Mouse (Mus musculus): Measurements from ENCODE around the gene Pard3.

The Pard3 gene

DNA sequence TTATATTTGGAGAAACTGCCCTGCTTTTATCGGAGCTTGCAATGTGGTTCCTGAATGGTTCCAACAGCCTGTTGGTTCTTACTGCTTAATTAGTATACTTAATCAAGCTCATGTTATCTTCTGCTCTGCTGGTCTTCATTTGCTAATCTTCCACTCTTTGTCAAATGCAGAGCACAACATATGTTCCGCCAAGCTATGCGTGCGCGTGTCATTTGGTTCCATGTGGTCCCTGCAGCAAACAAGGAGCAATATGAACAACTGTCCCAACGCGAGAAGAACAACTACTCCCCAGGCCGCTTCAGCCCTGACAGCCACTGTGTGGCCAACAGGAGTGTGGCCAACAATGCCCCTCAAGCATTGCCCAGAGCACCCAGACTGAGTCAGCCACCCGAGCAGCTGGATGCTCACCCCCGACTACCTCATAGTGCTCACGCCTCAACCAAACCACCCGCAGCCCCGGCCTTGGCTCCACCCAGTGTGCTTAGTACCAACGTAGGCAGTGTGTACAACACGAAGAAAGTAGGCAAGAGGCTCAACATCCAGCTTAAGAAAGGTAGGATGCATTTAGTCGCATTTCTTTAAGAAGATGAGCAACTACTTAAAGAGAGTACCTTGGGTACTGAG, 307.7 kb downstream of the Pard3 start:
- DNase-seq: no peak

DNA sequence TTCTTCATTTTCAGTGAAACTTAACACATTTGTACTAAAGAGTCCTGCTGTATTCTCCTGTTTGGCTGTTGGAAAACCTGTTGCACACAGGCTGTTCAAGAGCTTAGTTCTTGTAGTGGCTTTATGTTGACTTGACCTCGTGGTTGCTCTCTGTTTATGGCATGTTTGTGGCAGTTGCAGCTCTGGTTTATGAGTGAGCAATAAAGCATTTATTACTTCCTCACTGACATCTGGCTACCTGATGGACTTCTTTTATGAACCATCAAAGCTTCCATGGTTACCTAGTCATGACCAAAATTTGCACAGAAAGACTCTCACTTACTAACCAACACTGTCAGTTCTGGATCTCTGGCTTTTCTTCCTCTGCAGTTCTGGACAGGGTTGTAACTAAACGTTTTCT, 314.1 kb downstream of the Pard3 start:
- DNase-seq: no peak

GRCm38 (mm10) chr8:127378994-127379858, 315.5 kb downstream of the Pard3 start:
- peak; percentile 6 for DNase-seq

DNA sequence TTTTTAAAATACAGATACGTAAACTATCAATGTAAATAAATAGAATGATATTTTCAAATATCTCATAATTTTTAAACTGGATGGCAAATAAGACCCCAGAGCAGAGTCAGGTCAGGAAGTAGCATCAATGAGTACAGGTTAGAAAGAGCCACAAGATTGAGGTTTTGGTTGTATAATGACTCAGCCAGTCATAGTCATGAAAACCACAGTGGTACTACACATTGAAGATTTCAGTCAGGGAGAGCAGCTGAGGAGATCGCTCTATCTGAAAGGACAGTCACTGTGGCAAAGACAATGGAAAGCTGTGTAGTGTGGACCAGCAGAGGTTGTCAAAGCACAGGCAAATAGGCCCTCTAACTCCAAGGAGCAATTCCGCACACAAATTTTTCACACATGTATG, 317.6 kb downstream of the Pard3 start:
- DNase-seq: no peak

DNA sequence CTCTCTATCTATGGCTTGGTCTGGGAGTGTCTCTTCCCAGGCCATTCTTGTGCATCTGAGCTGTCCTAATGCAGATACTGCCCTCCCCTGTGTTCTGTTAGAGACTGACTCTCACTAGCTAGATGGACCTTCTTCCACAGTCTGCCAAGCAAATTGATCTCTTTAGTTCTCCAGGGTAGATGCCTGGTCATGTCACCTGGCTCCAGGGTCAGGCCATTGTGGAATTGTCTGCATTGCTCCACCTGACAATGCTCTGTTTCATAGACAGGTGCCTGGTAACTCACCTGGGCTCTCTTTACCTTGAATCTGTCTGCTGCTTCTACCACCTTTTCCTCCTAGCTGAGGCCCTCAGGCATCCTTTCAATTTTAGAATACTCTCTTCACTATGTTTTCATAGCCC, 329.0 kb downstream of the Pard3 start:
- no peak for DNase-seq

DNA sequence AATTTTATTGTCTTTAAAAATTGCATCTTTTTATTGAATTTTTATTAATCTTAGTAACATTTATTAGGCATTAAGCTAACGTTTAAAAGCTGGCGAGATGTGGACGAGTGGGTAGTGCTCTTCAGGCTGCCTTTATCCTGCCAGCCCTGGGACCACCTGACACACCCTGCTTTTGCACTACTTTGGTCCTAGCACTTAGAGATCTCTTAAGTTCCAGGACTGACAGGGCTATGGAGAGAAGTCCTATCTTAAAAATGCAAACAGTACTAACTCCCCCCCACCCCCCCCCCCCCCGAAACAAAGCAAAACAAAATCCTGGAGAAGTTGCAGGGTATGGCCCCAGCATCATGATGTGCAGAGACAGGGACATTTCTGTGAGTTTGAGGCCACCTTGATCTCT, 331.8 kb downstream of the Pard3 start:
- no peak for DNase-seq

DNA sequence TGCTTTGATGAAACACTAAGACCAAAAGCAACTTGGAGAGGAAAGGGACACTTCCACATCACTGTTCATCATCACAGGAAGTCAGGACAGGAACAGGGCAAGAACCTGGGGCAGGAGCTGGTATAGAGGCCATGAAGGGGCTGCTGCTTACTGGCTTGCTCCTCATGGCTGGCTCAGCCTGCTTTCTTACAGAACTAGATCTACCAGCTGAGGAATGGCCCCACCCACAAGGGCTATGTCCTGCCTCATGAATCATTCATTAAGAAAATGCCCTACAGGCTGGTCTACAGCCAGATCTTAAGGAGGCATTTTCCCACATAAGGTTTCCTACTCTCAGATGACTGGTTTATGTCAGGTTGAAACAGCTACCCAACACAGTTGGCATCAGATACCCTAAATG, 342.1 kb downstream of the Pard3 start:
- DNase-seq: no peak

DNA sequence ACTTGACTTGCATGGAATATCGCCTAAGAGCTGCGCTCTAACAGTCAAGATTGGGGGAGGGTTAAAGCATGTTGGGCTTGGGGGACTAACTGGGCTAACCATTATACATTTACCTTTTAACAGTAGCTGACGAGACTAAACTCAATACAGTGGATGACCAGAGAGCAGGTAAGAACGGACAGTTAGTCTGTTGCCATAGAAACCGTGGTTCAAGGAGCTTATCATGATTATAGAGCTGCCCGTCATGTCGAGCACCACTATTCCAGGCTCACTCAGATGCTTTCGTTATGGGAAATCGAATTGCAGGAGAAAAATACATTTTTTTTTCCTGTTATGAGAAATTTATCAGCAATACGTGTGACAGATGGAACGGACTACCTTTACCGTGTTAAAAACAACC, 346.9 kb downstream of the Pard3 start:
- no peak for DNase-seq

DNA sequence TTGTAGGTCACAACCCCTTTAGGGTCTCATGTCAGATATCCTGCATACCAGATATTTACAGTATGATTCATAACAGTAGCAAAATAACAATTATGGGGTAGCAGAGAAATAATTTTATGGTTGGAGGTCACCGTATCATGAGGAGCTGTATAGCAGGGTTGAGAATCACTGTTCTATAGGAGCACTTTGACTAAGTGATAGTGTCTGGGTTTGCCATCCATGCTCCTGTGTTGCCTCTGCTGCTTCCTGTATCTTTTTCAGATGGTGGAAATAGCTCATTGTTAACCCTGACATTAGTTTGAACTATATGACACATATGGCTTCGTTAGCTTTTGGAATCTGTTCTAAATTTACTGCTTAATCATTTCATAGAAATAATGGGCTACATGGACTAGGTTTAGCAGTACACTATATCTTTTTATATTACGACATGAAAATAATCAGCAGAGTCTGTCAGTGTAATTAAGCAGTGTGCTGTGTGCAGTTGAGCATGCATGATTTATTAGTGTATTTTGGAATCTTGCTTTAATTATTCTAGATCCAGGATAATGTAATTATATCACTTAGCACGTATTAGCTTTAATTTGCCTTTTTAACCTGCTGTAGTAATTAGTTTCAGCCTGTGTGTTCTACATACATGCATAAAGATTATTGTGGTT, 347.6 kb downstream of the Pard3 start:
- DNase-seq: no peak

- no peak for DNase-seq
Observed at GRCm38 (mm10) chr8:127423021-127423420, 359.3 kb downstream of the Pard3 start.

DNA sequence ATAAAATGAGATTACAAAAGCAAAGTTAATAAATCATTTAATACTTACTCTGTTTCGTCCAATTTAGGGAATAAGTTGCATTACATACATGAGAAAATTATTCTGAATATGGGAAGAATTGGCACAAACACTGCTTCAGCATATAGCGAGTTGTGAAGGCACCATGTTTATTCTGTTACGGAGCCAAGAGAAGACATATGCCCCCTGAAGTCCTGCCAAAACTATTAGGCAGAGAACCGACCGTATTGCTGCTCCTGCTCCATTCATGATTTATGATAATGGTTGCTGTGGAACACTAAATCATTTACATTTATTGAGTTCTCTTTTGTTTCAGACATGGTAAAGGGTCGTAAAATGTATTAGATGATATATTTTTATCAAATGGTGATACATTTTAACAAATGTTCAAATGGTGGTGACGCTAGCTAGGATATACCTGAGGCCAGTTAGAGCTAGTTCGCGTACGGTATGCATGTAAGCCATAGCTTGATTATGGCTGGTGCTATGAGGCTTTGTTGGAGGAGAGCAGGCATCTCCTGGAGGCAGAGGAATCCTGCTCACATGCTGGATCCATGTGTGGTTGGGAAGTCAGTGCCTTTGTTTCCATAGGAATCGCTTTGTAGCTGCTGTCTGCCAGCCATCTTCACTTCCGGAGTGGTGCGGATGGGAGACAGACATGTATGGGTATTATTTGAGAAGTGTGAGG, 360.7 kb downstream of the Pard3 start:
- DNase-seq: peak; percentile 14

- no peak for DNase-seq
Observed at GRCm38 (mm10) chr8:127426857-127427256, 363.2 kb downstream of the Pard3 start.

GRCm38 (mm10) chr8:127428004-127428403, 364.3 kb downstream of the Pard3 start:
- DNase-seq: no peak

- DNase-seq: no peak
Observed at GRCm38 (mm10) chr8:127431236-127431635, 367.5 kb downstream of the Pard3 start.

- DNase-seq: no peak
Observed at GRCm38 (mm10) chr8:127435975-127436374, 372.3 kb downstream of the Pard3 start.

- no peak for DNase-seq
Observed at GRCm38 (mm10) chr8:127437613-127438235, 374.0 kb downstream of the Pard3 start.

- no peak for DNase-seq
Observed at GRCm38 (mm10) chr8:127438625-127439391, 375.1 kb downstream of the Pard3 start.

DNA sequence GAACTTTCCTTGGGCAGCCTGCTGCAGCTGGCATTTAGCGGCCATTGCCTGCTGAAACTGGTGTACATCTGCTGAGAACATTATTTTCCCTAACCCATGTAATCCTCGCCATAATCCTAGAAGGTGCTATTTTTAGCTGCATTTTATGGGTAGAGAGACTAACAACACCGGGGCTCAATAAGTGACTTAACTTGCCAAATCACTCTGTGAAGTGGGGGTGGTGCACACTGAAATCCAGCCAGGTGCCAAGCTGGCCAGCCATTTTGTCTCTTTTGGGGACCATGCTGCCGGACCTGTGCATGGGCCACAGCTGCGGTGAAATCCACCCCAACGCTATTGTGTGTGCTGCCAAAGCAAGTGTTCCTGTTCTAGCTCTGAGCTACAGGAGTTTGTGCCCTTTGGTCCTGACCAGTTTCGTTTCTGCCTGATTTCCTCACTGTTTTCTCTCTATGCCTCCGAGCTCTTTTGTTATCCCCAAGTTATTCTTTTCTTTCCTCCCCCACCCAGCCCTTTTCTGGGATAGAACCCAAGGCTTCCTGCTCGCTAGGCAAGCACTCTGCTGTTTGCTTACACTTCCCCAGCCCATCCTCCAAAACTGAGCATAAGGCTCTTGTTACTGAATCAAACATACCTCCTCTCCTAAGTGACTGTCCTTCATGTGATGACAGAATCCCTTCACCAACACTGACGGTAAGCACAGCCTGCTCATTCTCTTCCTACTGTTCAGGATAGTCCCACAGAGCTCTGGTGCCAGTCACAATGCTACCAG, 375.9 kb downstream of the Pard3 start:
- DNase-seq: no peak

GRCm38 (mm10) chr8:127440161-127440833, 376.6 kb downstream of the Pard3 start:
- DNase-seq: no peak

GRCm38 (mm10) chr8:127440834-127441485, 377.3 kb downstream of the Pard3 start:
- no peak for DNase-seq
